Mouse (Mus musculus) G1E (cell line): ENCODE measurements around the gene Pomt2. TPM values are rescaled to one million over a fixed set of nuclear protein-coding genes. Genes with fewer than 3 reads are reported as not detected.

Source experiments
- ATAC-seq: 2 replicates; pipeline ENCODE4 v1.8.0; 2016; ENCODE audit warnings: mild to moderate bottlenecking; ENCODE audit not compliant: insufficient number of reproducible peaks, poor library complexity, low FRiP score, severe bottlenecking; ENCODE audit errors: extremely low read depth
- DNase-seq: peaks from one replicate; pipeline ENCODE4 v3.0.0; 2012; ENCODE audit warnings: low spot score
- H3K27me3 ChIP-seq: 2 replicates; pipeline ENCODE4 v1.6.1; 2012; ENCODE audit warnings: mild to moderate bottlenecking, low read length, inconsistent platforms; ENCODE audit not compliant: insufficient read depth
- H3K36me3 ChIP-seq: replicated peaks from 2 replicates; pipeline ENCODE3; 2012; ENCODE audit warnings: mild to moderate bottlenecking, inconsistent platforms
- H3K4me1 ChIP-seq: 2 replicates; pipeline ENCODE4 v1.6.1; 2012; ENCODE audit warnings: low read depth, low read length, inconsistent platforms, mixed read lengths; ENCODE audit not compliant: insufficient read depth
- H3K4me3 ChIP-seq: 2 replicates; pipeline ENCODE4 v1.5.1; 2012; ENCODE audit warnings: low read depth, mild to moderate bottlenecking, inconsistent platforms, low read length, moderate library complexity, mixed read lengths
- H3K9me3 ChIP-seq: replicated peaks from 2 replicates; pipeline ENCODE4 v1.6.1; 2012; ENCODE audit warnings: inconsistent platforms
- CTCF ChIP-seq: IDR thresholded peaks from 2 replicates; pipeline ENCODE4 v1.5.1; 2012; ENCODE audit warnings: low read depth, low read length, inconsistent platforms, mixed read lengths
- GATA1 ChIP-seq: IDR thresholded peaks from 2 replicates; pipeline ENCODE4 v1.6.1; 2012; ENCODE audit warnings: borderline replicate concordance, low read length, inconsistent platforms, mixed read lengths
- GATA2 ChIP-seq: IDR thresholded peaks from 2 replicates; pipeline ENCODE4 v1.6.1; 2012; ENCODE audit warnings: low read depth, low read length, inconsistent platforms, borderline replicate concordance
- POLR2AphosphoS5 ChIP-seq: IDR thresholded peaks from 2 replicates; pipeline ENCODE4 v1.6.1; 2012; ENCODE audit warnings: low read depth, low read length, inconsistent platforms; ENCODE audit not compliant: insufficient replicate concordance
- TAL1 ChIP-seq: conservative IDR thresholded peaks from 2 replicates; pipeline ENCODE4 v1.6.1; 2012; ENCODE audit warnings: low read depth, low read length, inconsistent platforms, mixed read lengths
- polyA plus RNA-seq: library from polyadenylated mRNA; stranded (reverse); fragments of >175 nt; gene quantifications from 2 replicates; pipeline ENCODE4 v1.2.3, GENCODE M21; 2012
- total RNA-seq, 2 experiments: library from RNA; stranded (forward) in 1 of 2; stranded (reverse) in 1 of 2; fragments of 200-1000 nt in 1 of 2; fragments of >200 nt in 1 of 2; fragmentation: Nextera tagmentation in 1 of 2; gene quantifications; 2 replicates each; pipeline ENCODE4 v1.2.3; 2014 to 2017

Pomt2 gene
- total and polyA plus RNA-seq, 3 experiments: 5.3 to 14.0 (median 11.9) TPM

DNA sequence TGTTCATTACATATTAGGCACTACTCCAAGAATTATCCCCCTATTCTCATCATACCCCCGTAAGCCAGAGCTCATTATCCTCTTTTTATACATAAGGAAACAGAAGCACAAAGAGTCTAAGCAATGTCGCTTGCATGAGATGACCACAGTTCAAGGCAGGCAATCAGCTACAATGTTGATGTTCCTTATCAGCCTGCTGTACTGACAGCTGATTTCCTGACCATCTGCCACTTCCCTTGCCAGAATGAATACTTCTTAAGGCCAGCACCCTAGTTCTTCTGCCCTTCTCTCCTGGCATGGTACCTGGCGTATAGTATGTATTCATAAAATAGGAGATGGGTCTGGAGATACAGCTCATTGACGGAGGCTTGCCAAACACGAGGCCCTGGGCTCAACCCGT is 15.6 kb downstream of the Pomt2 start:
- Histone ChIP-seq H3K27me3 (no peaks in the 10 kb centered on the region), H3K9me3 (no peaks in the 10 kb centered on the region), H3K4me3 (no peak overlapping the region), H3K4me1 (no peaks in the 10 kb centered on the region), H3K36me3 (peaks cover 77% of the 10 kb centered on the region)
- no peak for TF ChIP-seq CTCF
- no peak for TF ChIP-seq TAL1
- TF ChIP-seq POLR2AphosphoS5: no peak
- no peak for TF ChIP-seq GATA1
- no peak for TF ChIP-seq GATA2
- ATAC-seq (no peak), DNase-seq (no peak)

DNA sequence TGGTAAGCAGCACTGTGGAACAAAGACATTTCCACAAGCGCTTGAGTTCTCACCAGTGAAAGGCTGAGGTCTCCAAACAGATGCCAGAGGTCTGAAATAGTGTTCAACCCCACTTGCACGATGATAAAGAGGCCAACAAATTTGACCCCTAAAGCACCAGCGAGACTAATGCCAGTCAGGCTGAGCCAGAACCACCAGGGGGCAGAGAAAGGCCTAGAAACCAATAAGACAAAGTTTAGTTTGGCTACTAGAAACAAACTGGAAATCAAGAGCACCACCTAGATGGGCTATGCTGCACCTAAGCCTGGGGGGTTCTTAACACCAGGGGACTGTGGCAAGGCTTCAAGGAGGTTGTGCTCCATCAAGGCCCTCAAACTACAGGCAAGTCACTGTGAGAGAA is 16.1 kb downstream of the Pomt2 start:
- Histone ChIP-seq H3K9me3 (no peaks in the 10 kb centered on the region), H3K36me3 (peaks cover 78% of the 10 kb centered on the region), H3K4me3 (no peak overlapping the region), H3K27me3 (no peaks in the 10 kb centered on the region), H3K4me1 (no peaks in the 10 kb centered on the region)
- peak; percentile 24; the same call in 1 of the 2 replicates for TF ChIP-seq CTCF
- no peak for TF ChIP-seq POLR2AphosphoS5
- no peak for TF ChIP-seq GATA1
- TF ChIP-seq GATA2: no peak
- TF ChIP-seq TAL1: no peak
- DNase-seq (no peak), ATAC-seq (no peak)

DNA sequence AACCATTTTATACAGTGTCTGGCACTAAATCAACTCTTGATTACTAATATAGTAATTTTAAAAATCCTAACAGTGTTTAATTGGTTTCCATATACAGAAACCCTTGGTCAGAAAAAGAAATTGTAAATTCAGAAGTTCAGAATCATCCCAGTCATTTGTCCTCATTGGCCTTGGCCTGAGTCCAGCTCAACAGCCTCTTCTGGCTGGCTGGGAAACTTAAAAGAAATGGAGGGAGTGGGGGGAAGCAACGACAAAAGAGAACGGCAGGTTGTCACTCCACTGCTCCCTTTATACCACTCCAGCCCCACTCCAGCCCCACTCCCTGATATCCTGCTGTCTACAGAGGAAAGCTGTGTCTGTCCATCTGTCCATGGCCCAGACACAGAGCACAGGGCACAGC is 16.6 kb downstream of the Pomt2 start:
- Histone ChIP-seq H3K27me3 (no peaks in the 10 kb centered on the region), H3K9me3 (no peaks in the 10 kb centered on the region), H3K4me3 (no peak overlapping the region), H3K4me1 (no peaks in the 10 kb centered on the region), H3K36me3 (peaks cover 77% of the 10 kb centered on the region)
- DNase-seq: no peak
- no peak for TF ChIP-seq POLR2AphosphoS5
- ATAC-seq: no peak

DNA sequence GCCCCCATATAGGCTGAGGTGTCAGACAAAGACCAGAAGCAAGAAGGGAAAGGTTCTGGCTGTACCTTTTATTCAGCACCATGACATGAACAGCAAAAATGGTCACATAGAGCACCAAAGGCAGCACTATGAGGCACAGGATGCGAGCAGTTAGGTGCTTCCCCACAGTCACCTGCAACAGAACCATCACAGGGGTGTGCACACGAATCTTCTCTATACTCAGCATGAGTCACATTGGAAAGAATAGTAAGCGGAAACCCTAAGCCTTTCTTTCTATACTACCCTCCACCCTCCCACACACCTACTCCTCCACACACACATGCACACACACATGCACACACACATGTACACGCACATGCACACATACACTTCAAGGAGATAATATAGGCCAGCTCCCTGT is 17.5 kb downstream of the Pomt2 start:
- TF ChIP-seq TAL1 (no peak), CTCF (no peak), POLR2AphosphoS5 (no peak), GATA1 (no peak), GATA2 (no peak)
- no peak for DNase-seq
- no peak overlapping the region for H3K4me3 ChIP-seq
- H3K4me1 ChIP-seq: no peaks in the 10 kb centered on the region
- peaks cover 74% of the 10 kb centered on the region for H3K36me3 ChIP-seq
- no peak for ATAC-seq
- H3K9me3 ChIP-seq: no peaks in the 10 kb centered on the region
- no peaks in the 10 kb centered on the region for H3K27me3 ChIP-seq

DNA sequence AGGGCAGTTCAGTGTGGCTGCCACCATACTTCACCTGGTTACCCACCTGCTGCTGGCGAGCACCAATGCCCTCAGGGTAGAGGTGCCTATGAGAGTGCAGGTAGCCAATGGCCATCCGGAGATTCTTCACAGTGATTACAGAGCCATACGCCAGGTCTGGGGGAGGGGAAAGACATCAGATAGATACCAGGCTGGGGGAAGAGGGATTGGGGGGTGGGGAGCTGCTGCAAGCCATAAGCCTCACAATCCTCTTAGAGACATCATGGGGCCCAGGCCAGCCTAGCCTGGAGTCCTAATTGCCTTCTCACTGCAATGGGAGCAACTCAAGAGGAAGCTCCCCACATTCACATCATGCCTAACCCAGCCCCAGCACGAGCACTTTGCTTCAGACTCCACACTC is 20.5 kb downstream of the Pomt2 start:
- TF ChIP-seq TAL1: no peak
- TF ChIP-seq GATA2: no peak
- TF ChIP-seq CTCF: no peak
- no peak for TF ChIP-seq GATA1
- TF ChIP-seq POLR2AphosphoS5: no peak
- H3K27me3 ChIP-seq: no peaks in the 10 kb centered on the region
- DNase-seq (no peak), ATAC-seq (no peak)
- H3K36me3 ChIP-seq: peaks cover 77% of the 10 kb centered on the region
- no peaks in the 10 kb centered on the region for H3K9me3 ChIP-seq
- H3K4me3 ChIP-seq: no peak overlapping the region
- peaks cover 5% of the 10 kb centered on the region for H3K4me1 ChIP-seq

DNA sequence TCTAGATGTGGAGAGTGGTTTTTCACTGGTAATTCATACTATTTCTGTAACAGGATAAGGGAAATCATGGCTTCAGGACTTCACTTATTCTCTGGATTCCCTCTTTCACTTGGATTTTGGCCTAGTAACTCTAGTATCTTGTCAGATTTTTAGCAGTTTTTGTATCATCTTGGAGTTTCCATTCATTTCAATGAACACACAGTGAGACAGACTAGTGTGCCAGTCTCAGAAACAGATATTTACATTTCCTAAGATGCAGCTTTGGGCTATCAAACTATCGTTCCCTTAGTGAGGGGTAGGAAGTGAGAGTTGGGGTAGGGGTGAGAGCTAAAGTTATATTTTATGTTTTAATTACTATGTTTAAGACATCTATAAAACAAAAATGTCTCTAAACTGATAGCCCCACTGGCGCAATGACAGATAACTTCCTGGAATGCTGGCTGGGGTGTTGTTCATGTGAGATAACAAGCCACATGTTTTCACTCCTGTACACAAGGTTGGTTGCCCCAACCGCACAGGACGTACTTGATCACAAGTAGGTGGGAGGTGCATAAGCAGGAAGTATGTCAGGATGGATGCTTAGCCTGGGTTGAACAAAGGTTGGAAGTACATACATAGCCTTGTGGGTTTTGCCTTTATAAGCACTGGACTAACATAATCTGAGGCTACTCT is 25.7 kb downstream of the Pomt2 start:
- DNase-seq: no peak
- H3K36me3 ChIP-seq: peaks cover 63% of the 10 kb centered on the region
- peaks cover 7% of the 10 kb centered on the region for H3K4me1 ChIP-seq
- no peaks in the 10 kb centered on the region for H3K9me3 ChIP-seq
- peak; percentile 86 for ATAC-seq
- no peak overlapping the region for H3K4me3 ChIP-seq
- no peak for TF ChIP-seq CTCF
- TF ChIP-seq TAL1: peak; percentile 44
- no peak for TF ChIP-seq POLR2AphosphoS5
- TF ChIP-seq GATA1: no peak
- H3K27me3 ChIP-seq: no peaks in the 10 kb centered on the region
